Mouse (Mus musculus) MEL (cell line): ENCODE measurements around the gene Erf. TPM values are rescaled to one million over a fixed set of nuclear protein-coding genes. Genes with fewer than 3 reads are reported as not detected.

ENCODE experiments used
- DNase-seq: peaks from one replicate; pipeline ENCODE4 v3.0.0; 2011; ENCODE audit warnings: low read depth, low spot score
- H3K27ac ChIP-seq: 2 replicates; pipeline ENCODE4 v1.5.1; 2012; ENCODE audit warnings: low read depth, mild to moderate bottlenecking, control low read depth, low read length, moderate library complexity; ENCODE audit not compliant: control insufficient read depth
- H3K27me3 ChIP-seq, 2 experiments: fragments of 150-350 bp in 1 of 2; sonication (generic) in 1 of 2; 2 replicates each; pipeline ENCODE4 v1.6.1; 2012; ENCODE audit warnings: low read length in 2 of 2, mild to moderate bottlenecking in 2 of 2, improper control_type of control experiment in 1 of 2, moderate library complexity in 1 of 2; ENCODE audit not compliant: insufficient read depth in 2 of 2, control insufficient read depth in 1 of 2
- H3K36me3 ChIP-seq, 2 experiments: 2 replicates each; pipeline ENCODE4 v1.6.1; 2012 to 2014; ENCODE audit warnings: low read length in 2 of 2, improper control_type of control experiment in 1 of 2, inconsistent platforms in 1 of 2, mild to moderate bottlenecking in 1 of 2; ENCODE audit not compliant: insufficient read depth in 2 of 2, control insufficient read depth in 1 of 2
- H3K4me1 ChIP-seq, 2 experiments: fragments of 150-350 bp in 1 of 2; sonication (generic) in 1 of 2; 2 replicates each; pipeline ENCODE4 v1.6.1; 2012; ENCODE audit warnings: low read length in 2 of 2, improper control_type of control experiment in 1 of 2, mild to moderate bottlenecking in 1 of 2; ENCODE audit not compliant: insufficient read depth in 2 of 2, control insufficient read depth in 1 of 2
- H3K4me3 ChIP-seq, 2 experiments: fragments of 150-350 bp in 1 of 2; sonication (generic) in 1 of 2; 2 replicates each; pipeline ENCODE4 v1.5.1; 2012; ENCODE audit warnings: low read depth in 2 of 2, low read length in 2 of 2, mild to moderate bottlenecking in 2 of 2, moderate library complexity in 2 of 2, control low read depth in 1 of 2, improper control_type of control experiment in 1 of 2; ENCODE audit not compliant: control insufficient read depth in 1 of 2, insufficient read depth in 1 of 2
- H3K79me2 ChIP-seq: 2 replicates; pipeline ENCODE4 v1.6.1; 2012; ENCODE audit warnings: mild to moderate bottlenecking, low read length, moderate library complexity; ENCODE audit not compliant: control insufficient read depth, poor library complexity, insufficient read depth
- H3K9ac ChIP-seq: 2 replicates; pipeline ENCODE4 v1.6.1; 2012; ENCODE audit warnings: low read depth, mild to moderate bottlenecking, control low read depth, low read length, moderate library complexity; ENCODE audit not compliant: control insufficient read depth, poor library complexity, severe bottlenecking
- H3K9me3 ChIP-seq: fragments of 150-350 bp; sonication (generic); replicated peaks from 2 replicates; pipeline ENCODE4 v1.6.1; 2012; ENCODE audit warnings: mild to moderate bottlenecking, low read length, improper control_type of control experiment, moderate library complexity; ENCODE audit not compliant: insufficient read depth
- BHLHE40 ChIP-seq: IDR thresholded peaks from 2 replicates; pipeline ENCODE4 v1.6.1; 2012; ENCODE audit warnings: low read depth, mild to moderate bottlenecking, inconsistent platforms, low read length, improper control_type of control experiment, borderline replicate concordance
- KAT2A ChIP-seq: conservative IDR thresholded peaks from 2 replicates; pipeline ENCODE4 v1.6.1; 2012; ENCODE audit warnings: low read depth, low read length, improper control_type of control experiment, inconsistent platforms
- MAFK ChIP-seq: IDR thresholded peaks from 2 replicates; pipeline ENCODE4 v1.6.1; 2011; ENCODE audit warnings: low read depth, mild to moderate bottlenecking, low read length, improper control_type of control experiment, borderline replicate concordance
- MAX ChIP-seq: IDR thresholded peaks from 2 replicates; pipeline ENCODE4 v1.6.1; 2011; ENCODE audit warnings: low read length, improper control_type of control experiment
- MAZ ChIP-seq: IDR thresholded peaks from 2 replicates; pipeline ENCODE4 v1.6.1; 2012; ENCODE audit warnings: low read depth, mild to moderate bottlenecking, inconsistent platforms, low read length, improper control_type of control experiment
- NRF1 ChIP-seq: IDR thresholded peaks from 2 replicates; pipeline ENCODE4 v1.6.1; 2014; ENCODE audit warnings: low read depth, mild to moderate bottlenecking, inconsistent platforms, low read length, improper control_type of control experiment, moderate library complexity; ENCODE audit not compliant: poor library complexity, insufficient read depth, severe bottlenecking
- POLR2A ChIP-seq, 2 experiments: IDR thresholded peaks; 2 replicates each; pipeline ENCODE4 v1.6.1; 2011 to 2012; ENCODE audit warnings: low read length in 2 of 2, mild to moderate bottlenecking in 2 of 2, control low read depth in 1 of 2, improper control_type of control experiment in 1 of 2, low read depth in 1 of 2, moderate library complexity in 1 of 2; ENCODE audit not compliant: control insufficient read depth in 1 of 2, insufficient read depth in 1 of 2, poor library complexity in 1 of 2
- POLR2AphosphoS2 ChIP-seq: IDR thresholded peaks from 2 replicates; pipeline ENCODE4 v1.6.1; 2011; ENCODE audit warnings: low read length, improper control_type of control experiment
- SMC3 ChIP-seq: IDR thresholded peaks from 2 replicates; pipeline ENCODE4 v1.6.1; 2011; ENCODE audit warnings: low read depth, low read length, improper control_type of control experiment
- TAL1 ChIP-seq: IDR thresholded peaks from 2 replicates; pipeline ENCODE4 v1.6.1; 2012; ENCODE audit warnings: mild to moderate bottlenecking, inconsistent platforms, low read length, moderate library complexity, mixed read lengths
- USF1 ChIP-seq: IDR thresholded peaks from 2 replicates; pipeline ENCODE4 v1.6.1; 2014; ENCODE audit warnings: low read depth, mild to moderate bottlenecking, inconsistent platforms, low read length, improper control_type of control experiment, moderate library complexity
- USF2 ChIP-seq, 2 experiments: IDR thresholded peaks; 2 replicates each; pipeline ENCODE4 v1.6.1; 2011 to 2012; ENCODE audit warnings: improper control_type of control experiment in 2 of 2, low read length in 2 of 2, borderline replicate concordance in 1 of 2, inconsistent platforms in 1 of 2, low read depth in 1 of 2, mild to moderate bottlenecking in 1 of 2; ENCODE audit not compliant: insufficient read depth in 1 of 2
- ZC3H11A ChIP-seq: IDR thresholded peaks from 2 replicates; pipeline ENCODE4 v1.6.1; 2012; ENCODE audit warnings: low read depth, mild to moderate bottlenecking, inconsistent platforms, low read length, improper control_type of control experiment
- ZKSCAN1 ChIP-seq: IDR thresholded peaks from 2 replicates; pipeline ENCODE4 v1.6.1; 2012; ENCODE audit warnings: low read depth, mild to moderate bottlenecking, inconsistent platforms, low read length, improper control_type of control experiment, moderate library complexity
- ZMIZ1 ChIP-seq: IDR thresholded peaks from 2 replicates; pipeline ENCODE4 v1.6.1; 2012; ENCODE audit warnings: low read depth, mild to moderate bottlenecking, inconsistent platforms, low read length, improper control_type of control experiment, moderate library complexity
- ZNF384 ChIP-seq: IDR thresholded peaks from 2 replicates; pipeline ENCODE4 v1.6.1; 2012; ENCODE audit warnings: low read depth, mild to moderate bottlenecking, inconsistent platforms, low read length, improper control_type of control experiment
- polyA plus RNA-seq, 2 experiments: library from polyadenylated mRNA; stranded (reverse) in 1 of 2; unstranded in 1 of 2; fragments of >175 nt in 1 of 2; fragments of >200 nt in 1 of 2; gene quantifications; 2 replicates each; pipeline versions ENCODE4 v1.2.1 to v1.2.4; 2012; ENCODE audit warnings: low replicate concordance in 2 of 2, low read depth in 1 of 2; ENCODE audit not compliant: insufficient read length in 2 of 2, insufficient read depth in 1 of 2, missing spikeins in 1 of 2
- total RNA-seq: library from RNA; depleted of rRNA; stranded (reverse); fragments of 300-350 nt; gene quantifications from 2 replicates; pipeline ENCODE4 v1.2.3, GENCODE M21; 2012

Gene Erf
- total and polyA plus RNA-seq, 3 experiments: 24.6 to 33.2 TPM; not detected in 1

- TF ChIP-seq SMC3: no peak
- no peak for TF ChIP-seq POLR2AphosphoS2
- TF ChIP-seq ZC3H11A: no peak
- Histone ChIP-seq H3K4me1 (no peaks in the 10 kb centered on the region), H3K4me3 (no peak overlapping the region), H3K36me3 (peaks cover 0 to 8% of the 10 kb centered on the region in 2 experiments; a peak in 2 of 4 replicates), H3K27ac (no peak overlapping the region), H3K27me3 (no peaks in the 10 kb centered on the region), H3K79me2 (no peaks in the 10 kb centered on the region), H3K9me3 (no peaks in the 10 kb centered on the region), H3K9ac (no peak overlapping the region)
- no peak for DNase-seq
Observed at GRCm38 (mm10) chr7:25203624-25204023, 46.9 kb downstream of the Erf start.

GRCm38 (mm10) chr7:25197384-25198018 lies 53.1 kb downstream of the Erf start:
- H3K27me3 ChIP-seq: no peaks in the 10 kb centered on the region
- TF ChIP-seq POLR2AphosphoS2: no peak
- TF ChIP-seq MAFK: no peak
- no peak for TF ChIP-seq ZKSCAN1
- TF ChIP-seq USF2 (IDR thresholded peaks at IDR 0.05; ENCODE audit: borderline replicate concordance in 1 of 2, insufficient read depth in 1 of 2, low read depth in 1 of 2, low read length in 2 of 2): no peak
- TF ChIP-seq NRF1: no peak
- TF ChIP-seq ZMIZ1: no peak
- TF ChIP-seq ZNF384: no peak
- TF ChIP-seq KAT2A: no peak
- no peak for TF ChIP-seq MAX
- no peak for TF ChIP-seq BHLHE40
- no peak for TF ChIP-seq USF1
- TF ChIP-seq SMC3: no peak
- TF ChIP-seq POLR2A (IDR thresholded peaks at IDR 0.05; ENCODE audit: control insufficient read depth in 1 of 2, insufficient read depth in 1 of 2, low read depth in 1 of 2, low read length in 2 of 2, poor library complexity in 1 of 2): no peak
- TF ChIP-seq TAL1: no peak
- TF ChIP-seq MAZ: no peak

More at GRCm38 (mm10) chr7:25197384-25198018, 53.1 kb downstream of the Erf start:
- DNase-seq: no peak
- H3K9me3 ChIP-seq: no peaks in the 10 kb centered on the region
- no peak overlapping the region for H3K9ac ChIP-seq
- H3K36me3 ChIP-seq: no peaks in the 10 kb centered on the region
- H3K4me1 ChIP-seq: 0 out of 4 replicates have a peak, but pooled peaks cover 0 to under 1% of the 10 kb centered on the region in 2 experiments
- H3K27ac ChIP-seq: no peak overlapping the region
- no peak overlapping the region for H3K4me3 ChIP-seq
- H3K79me2 ChIP-seq: no peaks in the 10 kb centered on the region
